Mouse (Mus musculus): ENCODE data around the gene Bdh1.

- TF ChIP-seq CTCF (IDR thresholded peaks at IDR 0.05; ENCODE audit: control insufficient read depth, insufficient read depth, insufficient read length): no peak
- TF ChIP-seq MAX (IDR thresholded peaks at IDR 0.05): no peak
- no peak for TF ChIP-seq USF1 (IDR thresholded peaks at IDR 0.05; ENCODE audit: low read depth)
- no peak for TF ChIP-seq MYOD1 (IDR thresholded peaks at IDR 0.05; ENCODE audit: control insufficient read depth, insufficient read length, low read depth)
- TF ChIP-seq CEBPB (IDR thresholded peaks at IDR 0.05; ENCODE audit: low read depth): no peak
- no peak for TF ChIP-seq FOSL1 (IDR thresholded peaks at IDR 0.05; ENCODE audit: insufficient read depth, low read length, poor library complexity, severe bottlenecking)
- no peak for TF ChIP-seq MYOG (IDR thresholded peaks at IDR 0.05; ENCODE audit: control insufficient read depth, extremely low read depth, insufficient read length)
These were observed 78.5 kb downstream of the Bdh1 start for GRCm38 (mm10) chr16:31500532-31500931.

Measured in C2C12 (cell line).